Mouse (Mus musculus): ENCODE measurements around the gene Sap18b.

Gene Sap18b

DNA sequence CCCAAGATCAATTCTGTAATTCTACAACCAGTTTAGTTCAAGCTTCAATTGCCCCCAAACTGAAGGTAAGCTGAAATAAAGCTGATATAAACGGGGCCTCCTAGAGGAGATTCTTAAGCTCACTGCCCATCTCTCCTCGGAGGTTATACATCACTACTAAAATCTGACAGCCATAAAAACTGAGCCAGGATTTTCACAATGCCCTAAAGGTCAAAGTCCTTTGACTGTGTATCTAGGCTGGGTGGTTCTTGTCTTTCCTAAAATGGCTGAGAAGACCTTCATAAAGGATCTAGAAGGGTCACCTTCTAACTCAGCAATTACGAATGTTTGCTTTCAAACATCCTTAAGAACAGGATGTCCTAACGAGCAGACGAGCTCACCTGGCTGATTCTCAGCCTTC is 16.0 kb upstream of the Sap18b start:
- ChIA-PET POLR2A (interaction anchor here in 3 of 4 experiments (0.6 to 14.1 kb wide), 14 partner anchors 9 to 112 kb away, joined by 3 to 442 read pairs (median 6); partner anchors contain the start of genes Sap18b (in 2 of the 3), Setd6 (in 1 of the 3) and Slc38a7 (in 1 of the 3)), CTCF (interaction anchor here in 1 of 4 experiments (2.0 kb wide), 1 partner anchor 13 kb away, joined by 4 read pairs; no protein-coding TSS in a partner anchor)

DNA sequence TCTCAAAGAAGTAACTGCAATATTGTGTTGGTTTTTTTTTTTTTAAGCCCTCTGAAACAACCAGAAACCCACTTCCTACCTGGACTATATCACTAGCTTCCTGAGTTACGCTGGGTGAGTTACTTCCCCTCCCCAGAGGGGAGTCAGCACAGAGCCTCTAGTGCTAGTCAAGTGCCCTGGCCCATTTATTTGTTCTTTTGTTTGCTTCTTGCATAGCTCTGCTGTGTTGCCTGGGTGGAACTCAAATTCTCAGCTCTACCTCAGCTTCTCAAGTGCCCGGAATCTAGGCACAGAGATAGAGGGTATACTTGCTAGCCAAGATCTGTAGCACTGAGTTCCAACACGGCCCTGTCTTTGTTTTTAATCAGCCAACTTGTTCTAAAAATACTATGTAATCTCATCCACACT is 15.0 kb upstream of the Sap18b start:
- ChIA-PET POLR2A (interaction anchor here in 3 of 4 experiments (0.7 to 14.1 kb wide), 18 partner anchors 8 to 94 kb away, joined by 3 to 442 read pairs (median 4); partner anchors contain the start of genes Sap18b (in 2 of the 3) and Setd6 (in 1 of the 3)), CTCF (interaction anchor here in 3 of 4 experiments (0.5 to 2.0 kb wide), 4 partner anchors 12 to 384 kb away, joined by 4 to 11 read pairs (median 5); no protein-coding TSS in a partner anchor)

DNA sequence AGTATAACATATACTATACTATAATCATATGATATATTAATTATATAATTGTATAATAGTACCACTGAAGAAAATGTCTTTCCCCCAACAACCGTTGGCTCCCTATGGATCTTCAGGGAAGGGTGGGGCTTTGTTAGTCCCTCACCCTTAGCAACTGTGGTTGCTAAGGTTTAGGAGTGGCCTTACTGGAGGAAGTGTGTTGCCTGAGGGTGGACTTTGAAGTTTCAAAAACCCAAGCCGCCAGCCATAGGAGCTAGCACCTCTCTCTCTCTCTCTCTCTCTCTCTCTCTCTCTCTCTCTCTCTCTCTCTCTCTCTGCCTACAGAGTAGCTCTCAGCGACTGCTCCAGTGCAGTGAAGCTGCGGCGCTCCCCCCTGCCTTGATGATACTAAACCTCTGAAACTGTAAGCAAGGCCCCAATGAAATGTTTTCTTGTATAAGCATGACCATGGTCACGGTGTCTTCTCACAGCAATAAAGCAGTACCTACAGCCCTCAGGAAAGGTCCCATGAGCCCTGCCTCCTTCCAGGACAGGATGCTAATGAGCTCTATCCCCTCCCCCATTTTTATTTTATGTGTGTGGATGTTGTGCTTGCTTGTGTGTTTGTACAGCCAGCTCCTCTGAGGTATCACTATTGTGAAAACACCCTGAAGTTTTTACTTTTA is 9.0 kb upstream of the Sap18b start:
- ChIA-PET POLR2A (interaction anchor here (0.6 to 24.3 kb wide), 18 partner anchors 8 to 119 kb away, joined by 3 to 442 read pairs (median 5); partner anchors contain the start of genes Cnot1 (in 4 of the 4), Sap18b (in 2 of the 4) and Slc38a7 (in 1 of the 4)), CTCF (interaction anchor here in 2 of 4 experiments (0.6 to 1.1 kb wide), 3 partner anchors 17 to 978 kb away, joined by 3 to 7 read pairs (median 3); no protein-coding TSS in a partner anchor)

DNA sequence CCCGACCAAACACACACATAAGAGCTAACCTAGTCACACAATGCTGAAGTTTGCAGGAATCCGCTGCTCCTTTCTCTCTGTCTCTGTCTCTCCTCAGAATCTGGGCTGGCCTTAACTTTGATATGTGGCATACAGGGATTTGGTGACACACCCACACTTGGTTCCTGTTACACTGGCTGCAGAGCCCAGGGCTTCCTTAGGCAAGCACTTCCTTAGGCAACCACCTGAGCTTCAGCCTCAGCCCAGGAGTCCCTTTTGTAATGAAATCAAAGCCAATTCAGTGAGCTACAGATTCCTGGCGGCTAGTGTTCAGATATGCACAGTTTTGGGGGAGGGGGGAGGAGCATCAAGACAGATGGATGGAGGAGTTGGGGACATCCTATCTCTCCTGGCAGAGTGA is 7.5 kb upstream of the Sap18b start:
- ChIA-PET POLR2A (interaction anchor here in 3 of 4 experiments (0.5 to 24.3 kb wide), 38 partner anchors 8 to 486 kb away, joined by 3 to 442 read pairs (median 4); partner anchors contain the start of genes Slc38a7 (in 3 of the 3), Cnot1 (in 2 of the 3), Got2 (in 1 of the 3) and Setd6 (in 1 of the 3)), CTCF (interaction anchor here in 2 of 4 experiments (0.5 to 1.4 kb wide), 3 partner anchors 15 to 103 kb away, joined by 3 to 5 read pairs (median 4); no protein-coding TSS in a partner anchor)

DNA sequence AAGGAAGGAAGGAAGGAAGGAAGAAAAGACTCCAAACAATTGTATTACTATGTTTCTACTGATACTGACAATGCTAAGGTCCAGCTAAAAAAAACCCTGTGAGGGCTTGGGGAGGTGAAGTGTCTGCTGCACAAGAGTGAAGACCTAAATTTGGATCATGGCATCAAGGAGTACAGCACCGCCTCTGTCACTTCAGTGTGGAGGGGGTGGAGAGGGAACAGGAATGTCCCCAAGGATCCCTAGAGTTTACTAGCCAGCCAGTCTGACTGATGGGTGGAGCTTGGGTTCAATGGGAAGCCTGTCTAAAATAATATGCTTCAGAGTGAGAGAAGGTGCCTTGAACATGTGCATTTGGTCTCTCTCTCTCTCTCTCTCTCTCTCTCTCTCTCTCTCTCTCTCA is 6.9 kb upstream of the Sap18b start:
- POLR2A ChIA-PET: interaction anchor here in 3 of 4 experiments (0.5 to 24.3 kb wide), 37 partner anchors 8 to 487 kb away, joined by 3 to 442 read pairs (median 4); partner anchors contain the start of genes Slc38a7 (in 3 of the 3), Cnot1 (in 2 of the 3), Got2 (in 1 of the 3) and Setd6 (in 1 of the 3)
- CTCF ChIA-PET: interaction anchor here in 2 of 4 experiments (0.5 to 1.4 kb wide), 3 partner anchors 15 to 102 kb away, joined by 3 to 5 read pairs (median 4); no protein-coding TSS in a partner anchor

DNA sequence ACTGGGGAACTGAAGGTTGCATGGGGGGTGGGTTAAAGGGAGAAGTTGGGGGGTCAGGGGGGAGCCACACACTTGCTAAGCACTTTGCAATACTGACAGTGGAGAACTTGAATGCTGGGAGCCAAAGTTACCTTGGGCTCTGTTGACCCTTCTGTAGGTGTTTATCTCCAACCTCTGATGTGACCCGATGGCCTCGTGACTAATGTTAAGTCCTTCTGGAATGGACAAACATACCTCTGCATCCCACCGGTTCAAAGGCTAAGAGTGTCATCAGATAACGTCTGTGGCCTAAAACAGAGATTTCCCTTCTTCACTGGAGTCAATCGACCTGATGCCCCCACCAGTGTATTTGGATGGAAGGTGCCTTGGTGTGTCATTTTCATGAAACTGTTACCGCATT is 3.9 kb upstream of the Sap18b start:
- CTCF ChIA-PET: interaction anchor here in 2 of 4 experiments (0.7 to 2.1 kb wide), 2 partner anchors 11 to 776 kb away, joined by 3 to 4 read pairs; no protein-coding TSS in a partner anchor
- POLR2A ChIA-PET: interaction anchor here in 3 of 4 experiments (0.6 to 24.3 kb wide), 7 partner anchors 7 to 1346 kb away, joined by 3 to 442 read pairs (median 5); partner anchors contain the start of gene Cnot1 (in 1 of the 3)

DNA sequence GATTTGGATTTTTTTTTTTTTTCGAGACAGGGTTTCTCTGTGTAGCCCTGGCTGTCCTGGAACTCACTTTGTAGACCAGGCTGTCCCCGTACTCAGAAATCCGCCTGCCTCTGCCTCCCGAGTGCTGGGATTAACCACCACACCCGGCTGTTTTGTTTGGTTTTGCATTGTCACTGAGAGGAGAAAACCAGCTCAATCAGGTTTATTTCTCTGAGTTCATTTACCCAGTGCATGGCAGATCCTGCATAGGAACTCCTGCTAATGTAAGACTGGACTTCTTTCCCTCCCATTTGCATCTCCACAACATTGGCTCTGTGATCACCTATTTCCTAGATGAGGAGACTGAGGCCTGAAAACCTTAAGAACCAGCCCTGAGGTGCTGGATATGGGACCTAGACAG is 3.0 kb upstream of the Sap18b start:
- ChIA-PET CTCF (interaction anchor here in 2 of 4 experiments (0.7 to 2.1 kb wide), 2 partner anchors 12 to 775 kb away, joined by 3 to 4 read pairs; no protein-coding TSS in a partner anchor), POLR2A (interaction anchor here (0.6 to 24.3 kb wide), 17 partner anchors 9 to 1347 kb away, joined by 3 to 442 read pairs (median 4); partner anchors contain the start of genes Cnot1 (in 1 of the 4) and Slc38a7 (in 1 of the 4))

DNA sequence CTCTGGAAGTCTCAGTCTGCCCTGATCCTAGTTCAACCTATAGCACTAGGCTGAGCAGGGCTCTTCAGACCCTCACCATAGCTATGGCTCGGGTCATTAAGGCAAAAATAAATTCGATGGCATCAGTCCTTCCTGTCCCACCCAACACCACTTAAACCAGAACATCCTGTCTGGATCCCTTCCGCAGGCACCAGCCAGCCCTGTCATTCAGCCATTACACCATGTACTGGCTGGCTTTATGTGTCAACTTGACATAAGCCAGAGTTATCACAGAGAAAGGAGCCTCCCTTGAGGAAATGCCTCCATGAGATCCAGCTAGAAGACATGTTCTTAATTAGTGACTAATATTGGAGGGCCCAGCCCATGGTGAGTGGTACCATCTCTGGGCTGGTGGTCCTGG is 2.4 kb upstream of the Sap18b start:
- ChIA-PET CTCF (interaction anchor here in 1 of 4 experiments (2.1 kb wide), 1 partner anchor 12 kb away, joined by 4 read pairs; no protein-coding TSS in a partner anchor), POLR2A (interaction anchor here in 3 of 4 experiments (0.7 to 24.3 kb wide), 15 partner anchors 9 to 41 kb away, joined by 3 to 442 read pairs (median 5); partner anchors contain the start of genes Cnot1 (in 1 of the 3) and Slc38a7 (in 1 of the 3))

DNA sequence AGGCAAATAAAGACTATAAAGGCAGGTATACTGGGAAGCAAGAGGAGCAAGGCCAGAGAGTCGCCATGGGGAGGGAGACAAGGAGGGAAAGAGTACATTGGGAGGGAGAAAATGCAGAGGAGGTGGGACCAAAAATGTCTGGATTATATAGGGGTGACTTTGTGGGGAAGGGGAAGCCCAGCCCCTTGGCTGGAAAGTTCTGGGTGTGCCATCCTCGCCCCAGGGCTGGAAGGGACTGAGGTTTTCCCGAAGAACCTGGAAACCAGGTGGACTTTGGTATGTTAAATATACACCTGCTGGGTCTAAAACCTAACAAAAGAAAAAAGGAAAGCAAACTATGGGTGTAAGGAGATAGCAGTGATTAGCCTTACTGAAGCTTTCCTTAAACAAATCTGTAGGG is 5.0 kb downstream of the Sap18b start:
- POLR2A ChIA-PET: interaction anchor here in 2 of 4 experiments (1.0 to 24.3 kb wide), 10 partner anchors 11 to 49 kb away, joined by 3 to 442 read pairs (median 6); partner anchors contain the start of genes Cnot1 (in 1 of the 2) and Slc38a7 (in 1 of the 2)
- CTCF ChIA-PET: interaction anchor here in 1 of 4 experiments (0.6 kb wide), 1 partner anchor 126 kb away, joined by 3 read pairs; no protein-coding TSS in a partner anchor

DNA sequence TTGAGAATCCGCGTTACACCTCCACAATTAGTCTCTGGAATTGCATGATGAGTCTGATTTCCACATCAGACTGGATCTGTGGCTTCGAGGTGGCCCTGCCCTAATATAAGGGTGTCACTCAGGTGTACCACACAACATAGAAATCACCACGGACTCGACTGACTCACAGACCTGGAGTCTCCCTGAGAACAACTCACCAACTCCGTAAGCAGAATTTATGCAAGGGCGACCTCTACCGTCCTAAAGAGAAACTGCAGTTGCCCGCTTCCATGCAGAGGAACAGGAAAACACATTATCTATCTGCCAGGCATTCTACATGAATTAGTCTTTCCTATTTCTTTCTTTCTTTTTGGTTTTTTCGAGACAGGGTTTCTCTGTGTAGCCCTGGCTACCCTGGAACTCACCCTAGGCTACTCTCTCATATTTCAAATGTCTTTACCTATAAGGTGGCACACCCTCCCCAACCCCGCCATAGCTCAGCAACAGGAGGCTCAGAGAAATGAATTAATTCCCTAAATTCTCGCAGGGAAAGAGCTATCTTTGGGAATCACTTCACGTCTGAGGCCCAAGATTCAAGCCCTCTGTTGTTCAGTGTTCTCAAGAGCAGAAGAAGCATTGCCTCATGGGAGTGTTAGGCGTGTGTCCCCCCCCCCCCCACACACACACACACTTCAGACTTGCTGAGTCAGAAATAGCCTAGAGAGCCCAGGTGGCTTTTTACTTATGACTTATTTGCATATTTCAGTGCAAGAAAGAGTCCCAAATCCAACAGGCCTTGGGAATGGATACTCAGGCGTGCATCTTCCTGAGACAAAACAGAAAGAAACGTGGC is 7.7 kb downstream of the Sap18b start:
- ChIA-PET CTCF (interaction anchor here in 3 of 4 experiments (0.6 to 1.4 kb wide), 17 partner anchors 15 to 1137 kb away, joined by 3 to 7 read pairs (median 3); no protein-coding TSS in a partner anchor), POLR2A (interaction anchor here (0.6 to 24.3 kb wide), 53 partner anchors 9 to 305 kb away, joined by 3 to 442 read pairs (median 5); partner anchors contain the start of genes Slc38a7 (in 3 of the 4), Sap18b (in 2 of the 4), Setd6 (in 2 of the 4) and Cnot1 (in 1 of the 4))

DNA sequence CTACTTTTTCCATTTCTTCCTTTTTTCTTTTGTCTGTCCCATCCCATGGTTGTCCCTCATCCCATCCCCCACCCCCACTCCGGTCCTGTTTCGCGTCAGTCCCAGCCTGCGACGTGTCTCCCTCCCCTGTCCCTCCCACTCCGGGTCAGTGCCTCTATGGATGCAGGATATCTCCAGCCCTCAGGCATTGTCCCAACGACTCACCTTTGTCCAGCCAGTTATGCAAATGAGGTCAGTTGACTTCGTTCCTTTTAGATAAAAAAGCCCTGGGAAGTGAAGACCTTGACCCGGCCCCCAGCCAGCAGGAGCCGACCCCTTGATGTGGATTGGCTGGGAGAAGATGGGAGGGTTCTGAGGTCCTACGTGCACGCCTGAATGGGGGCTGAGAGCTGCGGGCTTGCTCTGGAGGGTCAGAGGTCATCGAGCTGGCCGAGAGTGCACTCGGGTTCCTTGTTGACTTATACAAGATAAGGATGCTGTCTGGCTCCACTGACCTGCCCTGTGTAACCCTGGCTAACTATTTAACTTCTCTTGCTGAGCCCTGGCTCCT is 8.4 kb downstream of the Sap18b start:
- ChIA-PET POLR2A (interaction anchor here (0.6 to 24.3 kb wide), 64 partner anchors 9 to 234 kb away, joined by 3 to 442 read pairs (median 4); partner anchors contain the start of genes Setd6 (in 3 of the 4), Slc38a7 (in 3 of the 4), Sap18b (in 2 of the 4) and Cnot1 (in 1 of the 4)), CTCF (interaction anchor here (0.5 to 1.4 kb wide), 23 partner anchors 11 to 1136 kb away, joined by 3 to 7 read pairs (median 3); no protein-coding TSS in a partner anchor)

DNA sequence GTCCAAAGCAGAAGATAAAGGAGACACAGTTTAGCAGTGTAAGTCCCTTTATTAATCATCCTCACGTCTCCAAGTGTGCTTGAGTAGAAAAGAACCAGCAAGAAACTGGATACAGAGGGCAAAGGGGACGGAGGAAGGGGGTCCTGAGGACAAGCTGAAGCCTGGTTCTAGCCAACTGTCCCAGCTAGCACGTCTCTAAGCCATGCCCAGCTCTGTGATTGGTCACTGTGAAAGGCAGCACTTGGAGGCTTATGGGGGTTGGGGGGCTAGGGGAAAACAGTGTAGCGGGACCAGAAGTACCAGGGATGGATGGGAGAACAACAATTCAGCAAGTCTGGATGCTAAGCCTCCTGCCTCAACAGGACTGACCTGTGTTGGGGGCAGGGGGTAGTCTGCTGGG is 10.7 kb downstream of the Sap18b start:
- POLR2A ChIA-PET: interaction anchor here in 3 of 4 experiments (0.6 to 24.3 kb wide), 21 partner anchors 8 to 128 kb away, joined by 3 to 442 read pairs (median 4); partner anchors contain the start of genes Slc38a7 (in 3 of the 3), Cnot1 (in 1 of the 3) and Setd6 (in 1 of the 3)
- CTCF ChIA-PET: interaction anchor here in 2 of 4 experiments (0.6 to 1.9 kb wide), 7 partner anchors 9 to 886 kb away, joined by 3 to 9 read pairs (median 5); no protein-coding TSS in a partner anchor

DNA sequence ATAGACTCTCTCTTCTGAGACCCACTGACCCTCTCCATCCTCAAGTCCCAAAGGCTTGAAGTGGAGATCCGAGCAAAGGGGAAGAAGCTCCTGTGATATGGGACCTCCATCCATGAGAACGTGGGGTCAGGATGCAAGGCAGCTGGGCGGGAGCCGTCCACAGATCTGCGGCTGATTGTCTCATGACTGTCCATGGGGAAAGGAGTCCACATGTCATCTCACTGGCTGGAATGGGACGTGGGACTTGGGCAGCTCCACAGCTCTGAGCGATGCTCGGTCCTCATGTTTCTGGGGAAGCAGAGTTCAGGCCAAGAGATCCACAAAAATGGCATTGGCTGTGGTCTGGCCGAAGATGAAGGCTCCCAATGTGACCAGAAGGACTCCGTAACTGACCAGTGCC is 12.1 kb downstream of the Sap18b start:
- ChIA-PET POLR2A (interaction anchor here in 3 of 4 experiments (0.7 to 24.3 kb wide), 19 partner anchors 8 to 505 kb away, joined by 3 to 442 read pairs (median 4); partner anchors contain the start of genes Slc38a7 (in 3 of the 3), Cnot1 (in 1 of the 3), Setd6 (in 1 of the 3) and Usb1 (in 1 of the 3)), CTCF (interaction anchor here in 2 of 4 experiments (0.7 to 1.9 kb wide), 4 partner anchors 13 to 723 kb away, joined by 3 to 6 read pairs (median 3); no protein-coding TSS in a partner anchor)

DNA sequence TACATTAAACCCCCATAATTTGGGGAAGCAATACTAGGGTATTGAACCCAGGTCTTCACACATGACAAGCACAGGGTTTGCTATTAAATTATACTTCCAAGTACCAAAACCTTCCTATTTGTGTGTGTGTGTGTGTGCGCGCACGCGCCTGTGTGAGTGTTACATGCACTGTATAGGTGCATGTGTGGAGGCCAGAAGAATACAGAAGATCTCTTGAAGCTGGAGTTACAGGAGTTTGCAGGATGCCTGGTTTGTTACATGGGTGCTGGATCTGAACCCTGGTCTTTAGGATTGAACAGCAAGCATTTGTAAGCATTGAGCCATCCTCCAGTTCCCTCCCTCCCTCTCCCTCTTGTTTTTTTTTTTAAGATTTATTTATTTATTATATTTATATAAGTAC is 14.1 kb downstream of the Sap18b start:
- POLR2A ChIA-PET: interaction anchor here in 1 of 4 experiments (1.1 to 24.3 kb wide), 2 partner anchors 24 to 31 kb away, joined by 3 to 442 read pairs; partner anchors contain the start of gene Cnot1
- CTCF ChIA-PET: no interaction called here

DNA sequence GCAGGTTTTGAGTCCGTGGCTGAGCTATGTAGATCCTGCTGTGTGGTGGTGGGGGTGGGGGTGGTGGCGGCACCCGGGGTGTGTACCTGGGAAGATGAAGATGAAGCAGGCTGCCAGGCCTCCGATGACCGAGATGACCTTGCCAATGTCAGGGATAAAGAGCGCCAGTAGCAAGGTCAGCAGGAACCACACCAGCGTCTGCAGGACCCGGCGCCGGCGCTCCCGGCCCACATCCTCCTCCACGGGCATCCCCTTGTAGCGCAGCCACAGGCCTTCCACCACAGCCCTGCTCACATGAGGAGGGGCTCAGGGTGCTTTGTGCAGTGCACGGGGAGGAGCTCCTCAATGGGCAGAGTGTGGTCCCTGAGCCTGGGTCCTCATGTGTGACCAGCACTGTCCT is 16.3 kb downstream of the Sap18b start:
- ChIA-PET POLR2A (interaction anchor here in 3 of 4 experiments (0.5 to 2.8 kb wide), 9 partner anchors 11 to 54 kb away, joined by 3 to 22 read pairs (median 3); partner anchors contain the start of gene Slc38a7 (in 2 of the 3)), CTCF (interaction anchor here in 2 of 4 experiments (0.7 to 1.0 kb wide), 2 partner anchors 56 to 242 kb away, joined by 3 to 8 read pairs; no protein-coding TSS in a partner anchor)

DNA sequence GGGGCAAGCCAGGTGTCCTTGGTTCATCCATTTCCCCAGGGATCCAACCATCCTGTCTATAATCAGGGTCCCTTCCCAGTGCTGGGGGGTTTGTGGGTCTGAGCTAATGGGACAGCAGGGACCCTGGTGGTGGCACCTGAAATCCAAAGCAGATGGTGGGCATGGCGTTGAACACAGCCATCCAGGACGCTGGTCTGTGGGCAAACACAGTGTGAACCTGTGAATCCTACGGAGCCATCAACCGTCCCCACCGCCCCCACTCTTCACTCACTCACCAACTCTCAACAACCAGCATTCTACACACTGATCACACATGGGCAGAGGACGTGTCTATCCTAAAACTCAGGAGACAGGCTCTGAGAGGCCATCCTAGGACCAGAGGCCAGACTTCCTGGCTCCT is 18.8 kb downstream of the Sap18b start:
- ChIA-PET CTCF (interaction anchor here in 1 of 4 experiments (1.6 kb wide), 1 partner anchor 10 kb away, joined by 5 read pairs; no protein-coding TSS in a partner anchor), POLR2A (interaction anchor here in 3 of 4 experiments (0.7 to 3.0 kb wide), 10 partner anchors 9 to 242 kb away, joined by 3 to 20 read pairs (median 6); partner anchors contain the start of genes Cnot1 (in 1 of the 3) and Slc38a7 (in 1 of the 3))
